Mouse (Mus musculus): Measurements from ENCODE around the gene Celsr3.

Celsr3 gene

GRCm38 (mm10) chr9:108858792-108859527, 32.8 kb downstream of the Celsr3 start:
- DNase-seq: no peak

All from thymus, postnatal 25 days (tissue).